Comparison of ENCODE assay signal across 1 mouse cellular context in the genomic region with DNA sequence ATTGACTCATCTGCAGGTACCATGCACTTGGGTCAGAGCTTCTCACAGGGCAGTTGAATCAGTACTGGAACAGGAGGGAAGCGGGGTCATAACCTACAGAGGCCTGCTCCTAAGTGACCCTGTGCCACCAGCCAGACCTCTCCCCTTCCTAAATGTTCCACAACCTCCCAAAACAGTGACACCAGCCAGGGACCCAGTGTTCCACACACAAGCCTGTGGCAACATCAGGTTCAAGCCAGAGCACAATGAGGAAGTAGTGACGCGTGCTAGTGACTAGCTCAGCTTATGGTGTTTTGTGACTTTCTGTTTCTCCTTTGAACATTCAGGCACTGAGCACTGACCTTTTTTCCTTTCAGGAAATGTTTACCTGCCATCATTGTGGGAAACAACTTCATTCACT.
TF ChIP-seq lines count a peak whose summit lies in the region.

No protein-coding gene starts in this region.

TF ChIP-seq in CH12.LX, 34 proteins besides CTCF, POLR2A, EP300 and RAD21 (continued from another document):
- no peak for TF ChIP-seq MEF2A (IDR thresholded peaks at IDR 0.05; ENCODE audit: borderline replicate concordance, low read depth, low read length)
- TF ChIP-seq MAZ (IDR thresholded peaks at IDR 0.05; ENCODE audit: low read depth, low read length) = no peak
- no peak for TF ChIP-seq MAFK (IDR thresholded peaks at IDR 0.05; ENCODE audit: insufficient replicate concordance, low read length)
- no peak for TF ChIP-seq ELF1 (IDR thresholded peaks at IDR 0.05; ENCODE audit: low read depth, low read length)
- TF ChIP-seq ETS1 (conservative IDR thresholded peaks at IDR 0.05; ENCODE audit: low read depth, low read length) = no peak
- no peak for TF ChIP-seq PAX5 (IDR thresholded peaks at IDR 0.05; ENCODE audit: low read length)
- no peak for TF ChIP-seq POLR2AphosphoS2 (IDR thresholded peaks at IDR 0.05; ENCODE audit: low read depth, low read length)
